Mouse (Mus musculus) CD4-positive, CD25-positive, alpha-beta regulatory T cell, adult 2 months (primary cell): ENCODE results near the gene Zfand2a.

Experiments used
- DNase-seq: peaks from one replicate; pipeline ENCODE4 v3.0.0-alpha.2; 2012; ENCODE audit warnings: low read depth, low spot score

The Zfand2a gene

DNA sequence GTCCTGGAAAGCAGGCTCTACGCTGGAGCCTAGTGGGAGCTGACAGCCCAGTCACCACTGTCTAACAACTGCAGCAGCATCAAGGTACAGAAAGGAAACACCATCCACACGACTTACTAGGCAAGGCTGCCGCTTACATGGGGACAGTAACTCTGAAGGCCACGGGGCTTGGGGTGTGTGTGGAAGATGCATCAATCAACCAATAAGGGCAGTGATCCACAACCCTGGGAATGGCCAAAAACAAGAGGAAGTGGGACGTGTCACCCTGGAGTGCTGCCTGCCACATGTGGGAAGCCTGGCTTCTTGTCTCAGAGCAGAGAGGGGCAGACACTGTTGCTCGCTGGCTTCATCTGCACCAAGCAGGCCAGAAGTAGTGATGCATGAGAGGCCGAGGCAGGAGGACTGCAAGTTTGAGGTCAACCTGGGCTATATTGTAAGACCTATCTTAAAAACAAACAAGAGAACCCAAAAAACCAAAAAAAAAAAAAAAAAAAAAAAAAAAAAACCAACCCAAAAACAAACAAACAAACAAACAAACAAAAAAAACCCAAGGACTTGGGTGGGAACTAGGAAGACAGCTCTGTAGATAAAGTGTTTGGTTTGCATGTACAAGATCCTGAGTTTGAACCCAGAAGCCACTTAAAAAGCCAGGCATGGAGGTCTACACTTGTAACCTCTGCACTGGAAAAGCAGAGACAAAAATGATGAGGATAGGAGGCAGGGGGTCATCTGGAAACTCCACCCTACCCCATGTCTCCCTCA lies 51.4 kb downstream of the Zfand2a start:
- no peak for DNase-seq

DNA sequence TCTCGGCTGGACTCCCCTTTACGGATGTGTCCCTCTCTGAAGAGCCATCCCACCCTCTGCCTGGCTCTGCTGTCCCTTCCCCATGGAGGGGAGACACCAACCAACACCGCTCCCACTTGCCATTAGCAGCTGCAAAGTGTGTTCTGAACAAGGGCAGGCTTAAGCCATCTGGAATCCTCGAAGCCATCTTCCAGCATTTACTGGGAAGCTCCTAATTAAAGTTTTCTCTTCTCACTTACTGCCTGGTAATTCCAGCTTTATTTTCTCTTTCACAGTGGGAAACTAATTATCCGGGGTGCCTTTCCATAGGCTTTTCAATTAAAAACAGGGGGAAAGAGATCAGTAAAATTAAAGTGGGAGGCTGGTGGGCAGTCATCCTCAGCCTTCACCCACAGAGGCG lies 52.0 kb downstream of the Zfand2a start:
- DNase-seq, result no peak

- DNase-seq, result no peak
Observed at GRCm38 (mm10) chr5:139429818-139430341, 54.5 kb downstream of the Zfand2a start.

DNA sequence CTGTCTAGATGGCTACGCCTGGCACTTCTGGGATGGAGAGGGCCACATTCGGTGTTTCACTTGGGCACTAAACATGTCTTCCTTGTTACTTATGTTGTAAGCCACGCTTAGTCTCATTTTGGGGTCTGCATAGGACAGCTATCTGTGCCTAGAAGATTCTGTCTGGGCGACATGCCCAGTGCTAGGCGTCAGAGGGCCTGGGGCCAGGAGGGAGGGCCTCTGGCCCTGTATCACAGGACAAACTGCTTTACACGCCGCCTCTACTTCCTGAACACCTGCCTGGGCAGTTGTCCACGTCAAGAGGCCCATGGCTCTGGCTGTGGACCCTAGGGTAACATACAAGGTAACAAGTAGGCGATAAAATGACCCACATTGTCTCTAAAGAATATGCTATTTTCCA lies 56.4 kb downstream of the Zfand2a start:
- no peak for DNase-seq

DNA sequence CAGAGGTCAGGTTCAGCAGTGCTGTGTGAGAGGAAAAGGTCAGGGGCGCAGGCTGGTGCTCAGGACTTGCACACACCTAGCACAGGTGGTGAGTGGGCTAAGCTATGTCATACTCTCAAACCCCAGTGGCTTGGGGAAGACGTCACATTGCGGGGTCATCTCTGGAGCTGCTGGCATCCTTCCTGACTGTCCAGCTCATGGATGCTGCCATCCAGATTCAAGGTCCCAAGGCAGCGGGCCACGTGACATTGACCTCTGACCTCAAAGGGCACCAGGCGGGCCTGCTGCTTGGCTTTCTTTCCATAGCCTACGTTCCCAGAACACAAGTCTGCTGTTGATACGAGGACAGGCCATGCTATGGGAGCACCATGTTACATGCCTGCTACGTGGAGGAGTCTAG lies 57.3 kb downstream of the Zfand2a start:
- DNase-seq, result no peak

GRCm38 (mm10) chr5:139425198-139425597 lies 59.2 kb downstream of the Zfand2a start:
- DNase-seq, result no peak

DNA sequence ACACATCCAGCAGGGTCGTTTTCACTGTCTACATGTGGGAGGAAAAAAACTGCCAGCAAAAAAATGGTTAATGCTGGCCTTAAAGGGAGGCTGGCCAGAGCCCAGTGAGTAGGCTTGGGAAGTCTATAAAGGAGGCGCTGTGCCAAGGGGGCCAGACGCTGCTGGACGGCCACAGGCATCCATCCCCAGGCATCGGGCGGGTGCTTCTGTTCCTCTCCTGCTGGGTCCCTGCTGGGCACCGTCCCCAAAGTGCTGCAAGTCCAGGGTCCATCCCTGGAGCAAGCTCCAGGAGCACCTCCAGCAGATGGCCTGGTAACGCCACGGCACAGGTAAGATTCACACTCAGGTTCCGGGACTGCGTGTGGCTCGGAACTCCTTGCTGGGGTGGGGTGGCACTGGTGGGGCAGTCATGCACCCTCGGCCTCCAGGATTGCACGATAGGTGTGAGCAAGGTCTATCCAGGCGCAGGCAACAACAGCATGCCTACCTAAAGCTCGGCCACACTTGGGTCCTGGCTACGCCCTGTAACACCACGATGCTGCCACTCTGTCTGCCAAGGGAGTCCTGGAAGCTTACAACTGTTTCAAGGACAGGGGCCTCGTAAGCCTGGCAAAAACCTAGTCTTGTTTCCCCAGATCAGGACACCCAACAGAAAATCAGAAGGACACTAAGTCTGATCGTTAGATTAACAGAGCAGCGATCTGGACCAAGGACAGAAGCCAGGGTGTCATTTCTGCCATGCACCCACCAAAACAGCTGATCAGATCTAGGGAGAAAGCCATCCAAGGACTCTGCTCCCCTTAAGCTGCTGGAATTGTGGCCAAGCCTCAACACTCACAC lies 61.1 kb downstream of the Zfand2a start, which contains the start of gene Gper1:
Gper1 (plus strand) TSS at position 126 of the 840 bp plus-strand sequence.
- DNase-seq, result no peak
